Mouse (Mus musculus): ENCODE results near the gene Cbl. TPM values are rescaled to one million over a fixed set of nuclear protein-coding genes. Genes with fewer than 3 reads are reported as not detected.
"Not testable (repeated sequence)": the region's sequence is repeated elsewhere in the genome, so short reads cannot be mapped to it uniquely, and the experiment has no call there.

Cbl gene
- total RNA-seq, 2 experiments from 2014 or later, result 65.2 to 70.5 TPM

DNA sequence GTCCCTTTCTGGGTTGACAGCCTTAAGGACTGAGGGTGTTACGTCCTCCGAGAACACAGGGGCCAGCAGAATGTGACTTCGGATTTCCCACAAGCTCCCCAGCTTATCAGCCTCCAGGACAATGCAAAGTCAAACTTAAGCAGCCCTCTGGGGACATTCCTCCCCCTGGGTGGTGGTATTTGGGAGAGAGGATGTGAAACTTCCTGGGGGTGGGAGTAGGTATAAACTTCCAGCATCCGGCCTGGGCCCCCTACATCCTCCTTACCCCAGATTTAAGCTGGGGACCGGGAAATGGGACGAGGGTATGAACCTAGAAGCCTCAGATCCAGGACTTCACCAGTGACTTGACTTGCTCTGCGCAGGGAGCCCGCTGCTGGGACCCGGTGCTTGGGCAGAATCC lies 104.2 kb downstream of the Cbl start:
- no peak for DNase-seq

- no peak for DNase-seq
Observed at GRCm38 (mm10) chr9:44127351-44127801, 106.5 kb downstream of the Cbl start.

DNA sequence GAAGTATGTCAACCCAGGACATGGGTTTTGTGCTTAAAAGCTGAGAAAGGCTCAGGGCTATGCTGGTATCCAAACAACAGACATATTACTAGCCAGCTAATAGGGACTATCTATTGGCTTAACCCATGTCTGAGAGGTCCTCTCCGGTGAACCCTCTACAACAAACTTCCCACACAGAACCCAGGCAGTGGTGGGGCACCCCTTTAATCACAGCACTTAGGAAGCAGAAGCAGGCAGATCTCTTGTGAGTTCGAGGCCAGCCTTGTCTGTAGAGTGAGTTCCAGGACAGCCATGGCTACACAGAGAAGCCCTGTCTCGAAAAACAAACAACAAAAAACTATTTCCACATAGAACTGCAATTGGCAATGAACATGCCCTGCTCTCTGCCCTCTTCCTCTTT lies 107.1 kb downstream of the Cbl start:
- no peak for DNase-seq

- peak; percentile 75 to 85 for DNase-seq
Observed at GRCm38 (mm10) chr9:44125546-44126428, 108.1 kb downstream of the Cbl start.

DNA sequence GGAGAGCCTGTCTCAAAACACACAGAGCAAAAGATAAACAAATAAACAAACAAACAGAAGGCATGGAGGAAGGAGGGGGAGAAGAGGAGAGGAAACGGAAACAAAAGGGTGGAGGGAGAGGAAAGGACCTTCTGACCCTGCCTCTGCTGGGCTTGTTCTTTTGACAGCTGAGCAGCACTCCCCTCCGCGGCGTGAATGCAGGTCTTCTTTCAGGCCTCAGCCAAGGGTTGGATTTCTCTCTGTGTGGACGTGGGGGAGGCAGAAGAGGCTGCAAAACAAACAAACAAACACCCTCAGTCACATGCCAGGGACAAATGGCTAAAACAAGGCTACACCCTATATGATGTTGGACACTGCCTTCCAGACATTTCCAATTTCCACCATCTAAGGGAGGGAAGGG lies 108.8 kb downstream of the Cbl start:
- DNase-seq, result no peak

DNA sequence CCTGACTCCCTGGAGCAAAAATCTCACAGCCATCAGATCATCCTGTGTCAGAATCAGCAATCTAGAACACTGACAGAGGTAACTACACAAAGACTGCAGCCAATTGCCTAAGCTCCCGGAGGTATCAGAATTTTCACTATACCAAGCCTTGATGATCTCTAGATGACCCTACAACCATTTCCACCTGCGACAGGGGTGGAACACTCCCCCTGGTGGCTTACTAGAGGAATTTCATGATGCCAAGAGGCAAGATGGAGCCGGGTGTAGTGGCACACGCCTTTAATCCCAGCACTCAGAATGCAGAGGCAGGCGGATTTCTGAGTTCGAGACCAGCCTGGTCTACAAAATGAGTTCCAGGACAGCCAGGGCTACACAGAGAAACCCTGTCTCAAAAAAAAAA lies 109.5 kb downstream of the Cbl start:
- no peak for DNase-seq

DNA sequence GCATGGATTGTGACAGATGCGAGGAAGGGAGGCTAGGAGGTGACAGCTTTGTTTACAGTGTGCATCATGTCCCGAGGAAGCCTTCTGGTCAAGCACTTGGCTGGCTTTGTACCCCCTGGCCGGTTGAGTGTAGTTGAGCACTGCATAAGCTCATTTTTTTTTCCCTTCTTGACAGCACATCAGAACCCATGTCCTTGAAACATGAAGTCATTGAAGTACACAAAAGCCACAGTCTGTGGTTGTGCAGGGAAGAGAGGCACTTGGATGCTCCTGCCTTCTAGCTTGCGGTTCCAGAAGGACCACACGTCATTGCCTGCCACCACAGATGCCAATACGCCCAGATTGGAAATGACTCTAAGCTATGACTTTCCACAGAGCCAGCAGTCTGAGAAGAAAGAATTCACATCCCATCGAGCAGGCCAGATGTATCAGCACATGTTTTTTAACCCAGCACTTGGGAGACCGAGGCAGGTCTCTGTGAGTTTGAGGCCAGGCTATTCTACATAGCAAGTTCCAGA lies 113.8 kb downstream of the Cbl start:
- no peak for DNase-seq

DNA sequence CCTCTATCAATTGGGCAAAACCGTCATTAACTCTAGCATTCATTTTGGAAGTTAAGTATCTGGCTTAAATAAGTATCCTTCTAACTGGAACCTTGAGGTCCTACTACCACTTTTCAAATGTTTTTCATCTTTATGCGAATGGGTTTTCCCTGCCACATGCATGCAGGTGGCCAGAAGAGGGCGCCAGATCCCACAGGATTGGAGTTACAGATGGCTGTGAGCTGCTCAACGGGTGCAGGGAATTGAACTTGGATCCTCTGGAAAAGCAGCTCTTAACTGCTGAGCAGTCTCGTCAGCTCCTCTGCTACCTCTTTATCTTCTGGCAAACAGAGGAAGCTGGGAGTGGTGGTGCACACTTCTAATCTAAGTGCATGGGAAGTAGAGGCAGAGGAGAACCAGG lies 114.8 kb downstream of the Cbl start:
- DNase-seq, result no peak

GRCm38 (mm10) chr9:44116182-44116581 lies 117.7 kb downstream of the Cbl start:
- DNase-seq, result no peak

GRCm38 (mm10) chr9:44115599-44115998 lies 118.2 kb downstream of the Cbl start:
- no peak for DNase-seq

GRCm38 (mm10) chr9:44114453-44114852 lies 119.4 kb downstream of the Cbl start:
- no peak for DNase-seq

GRCm38 (mm10) chr9:44113105-44113789 lies 120.6 kb downstream of the Cbl start, which contains the start of the genes Gm49380 and Rnf26:
Gene Gm49380 (minus strand): TSS chr9:44113500.
Gene Rnf26 (minus strand): TSS chr9:44113517.
- peak; percentile 91 to 93 for DNase-seq

GRCm38 (mm10) chr9:44111909-44112308 lies 121.9 kb downstream of the Cbl start:
- not testable (repeated sequence) for DNase-seq

- DNase-seq, result peak; percentile 70 to 81
Observed at GRCm38 (mm10) chr9:44109360-44110095, 124.3 kb downstream of the Cbl start.

DNA sequence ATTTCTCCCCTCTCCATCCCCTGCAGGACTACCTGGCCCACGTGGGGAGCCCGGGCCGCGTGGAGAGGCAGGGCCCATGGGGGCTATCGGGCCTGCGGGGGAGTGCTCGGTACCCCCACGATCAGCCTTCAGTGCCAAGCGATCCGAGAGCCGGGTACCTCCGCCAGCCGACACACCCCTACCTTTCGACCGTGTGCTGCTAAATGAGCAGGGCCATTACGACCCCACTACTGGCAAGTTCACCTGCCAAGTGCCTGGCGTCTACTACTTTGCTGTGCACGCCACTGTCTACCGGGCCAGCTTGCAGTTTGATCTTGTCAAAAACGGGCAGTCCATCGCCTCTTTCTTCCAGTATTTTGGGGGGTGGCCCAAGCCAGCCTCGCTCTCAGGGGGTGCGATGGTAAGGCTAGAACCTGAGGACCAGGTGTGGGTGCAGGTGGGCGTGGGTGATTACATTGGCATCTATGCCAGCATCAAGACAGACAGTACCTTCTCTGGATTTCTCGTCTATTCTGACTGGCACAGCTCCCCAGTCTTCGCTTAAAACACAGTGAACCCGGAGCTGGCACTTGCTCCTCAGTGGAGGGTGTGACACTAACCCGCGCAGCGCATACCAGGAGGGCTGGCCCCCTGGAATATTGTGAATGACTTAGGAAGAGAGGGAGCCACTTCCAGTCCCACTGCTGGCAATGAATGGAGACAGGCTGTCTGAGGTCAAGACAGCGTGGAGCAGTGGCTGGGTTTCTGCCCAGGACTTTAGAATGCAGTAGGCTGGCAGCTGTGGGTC lies 125.4 kb downstream of the Cbl start:
- no peak for DNase-seq

- DNase-seq, result no peak
Observed at GRCm38 (mm10) chr9:44107557-44108179, 126.2 kb downstream of the Cbl start.

DNA sequence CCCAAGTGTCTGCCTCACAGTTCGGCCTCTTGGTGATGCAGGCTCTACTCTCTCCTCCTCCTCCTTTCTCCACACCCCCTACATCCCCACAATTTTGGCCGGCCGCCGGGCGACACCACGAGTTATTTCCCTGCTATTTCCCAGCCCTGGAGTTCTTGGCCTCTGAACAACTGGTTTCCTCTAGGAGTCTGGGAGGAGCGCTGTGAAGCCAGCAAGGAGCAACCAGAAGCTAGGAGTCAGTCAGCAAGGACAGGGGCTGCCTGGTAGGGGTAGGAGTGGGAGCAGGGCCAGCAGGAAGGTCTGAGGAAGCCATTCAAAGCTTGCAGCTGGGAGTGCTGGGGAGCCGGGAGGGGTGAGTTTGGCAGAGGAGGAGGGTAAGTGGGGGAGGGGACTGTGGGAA lies 126.7 kb downstream of the Cbl start, which contains the start of gene C1qtnf5:
C1qtnf5 (plus strand) TSS at position 136 of the 400 bp plus-strand sequence.
- peak; percentile 71 to 77 for DNase-seq

DNA sequence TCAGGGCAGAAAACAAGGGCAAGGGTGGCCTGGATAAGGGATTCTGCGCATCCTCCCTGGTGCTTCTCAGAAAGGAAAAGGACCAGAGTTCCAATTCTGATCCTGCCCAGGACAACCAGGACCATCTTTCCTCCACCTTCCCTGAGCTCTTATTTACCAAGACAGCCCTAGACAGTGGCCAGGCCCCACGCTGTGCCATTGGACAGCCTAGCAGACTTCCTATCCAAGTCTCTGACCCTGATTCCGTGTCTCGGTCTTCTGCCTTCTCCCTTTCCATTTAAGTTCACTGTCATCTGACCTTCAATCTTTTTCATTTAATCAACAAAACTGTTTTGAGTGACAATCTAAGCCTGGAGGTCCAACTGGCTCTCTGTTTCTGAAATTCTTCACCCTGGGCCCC lies 127.3 kb downstream of the Cbl start:
- no peak for DNase-seq

- no peak for DNase-seq
Observed at GRCm38 (mm10) chr9:44106182-44106581, 127.7 kb downstream of the Cbl start.

DNA sequence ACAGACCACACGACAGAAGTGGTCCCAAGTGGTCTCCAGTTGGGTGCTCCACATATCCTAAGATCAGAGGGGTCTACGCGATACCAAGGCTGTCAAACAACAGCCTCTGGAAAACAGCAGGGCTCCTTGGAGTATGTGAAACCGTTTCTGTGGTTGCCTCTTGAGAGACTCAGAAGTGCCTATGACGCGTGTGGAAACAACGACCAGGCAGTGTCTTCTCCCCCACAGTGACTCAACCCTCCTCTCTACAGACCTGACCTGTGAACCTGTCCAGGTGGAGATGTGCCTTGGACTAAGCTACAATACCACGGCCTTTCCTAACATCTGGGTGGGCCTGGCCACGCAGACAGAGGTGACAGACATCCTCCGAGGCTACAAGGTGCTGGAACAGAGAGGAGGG lies 128.1 kb downstream of the Cbl start:
- DNase-seq, result no peak

GRCm38 (mm10) chr9:44104881-44105280 lies 129.0 kb downstream of the Cbl start:
- DNase-seq, result no peak

Data from layer of hippocampus, postnatal 36 days (tissue).